In the genomic region with DNA sequence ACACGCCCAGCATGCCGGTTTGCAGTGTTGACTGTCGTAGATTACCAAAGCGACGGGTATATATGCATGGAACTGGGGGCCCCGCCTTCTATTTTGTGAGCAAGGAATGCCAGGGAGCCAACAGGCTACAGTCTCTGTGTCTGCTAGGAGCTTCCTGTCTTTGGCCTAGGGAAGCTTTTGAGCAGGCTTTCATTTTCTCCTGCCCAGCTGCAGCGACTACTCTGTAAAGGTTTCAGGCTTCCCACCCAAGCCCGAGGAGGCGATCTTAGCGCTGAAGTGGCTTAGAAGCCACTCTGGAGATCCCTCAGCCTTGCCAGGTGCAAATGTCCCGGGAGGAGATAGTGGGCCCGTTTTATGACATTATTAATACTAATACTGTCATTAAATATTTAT, we compare ENCODE assay signal across 8 mouse cellular contexts. TPM values are rescaled to one million over a fixed set of nuclear protein-coding genes. Genes with fewer than 3 reads are reported as not detected.
DNase-seq lines count a peak whose midpoint lies in the region; ATAC-seq lines count a peak whose summit lies in the region.

No protein-coding gene starts in this region.

- H3K27me3 ChIP-seq in lung, embryonic 15.5 days: peaks cover 27% of the 10 kb centered on the region

- no peaks in the 10 kb centered on the region for H3K36me3 ChIP-seq in lung, embryonic 15.5 days

- H3K4me1 ChIP-seq in lung, embryonic 15.5 days: peaks cover 23% of the 10 kb centered on the region

- peak; percentile 11 for DNase-seq in urinary bladder, postnatal 25 days (ENCODE audit: low spot score)
- DNase-seq in urinary bladder, postnatal 4 days (ENCODE audit: low spot score in 2 of 2): no peak
- peak; percentile 56 to 66 for DNase-seq in heart, adult 9 months (ENCODE audit: low spot score in 2 of 2)
- DNase-seq in kidney, adult 9 months: peak; percentile 69
- peak; percentile 47 for DNase-seq in retina, embryonic 14.5 days (ENCODE audit: low spot score)
- no peak for DNase-seq in spleen, postnatal 14 days (ENCODE audit: low spot score in 2 of 2)

- under 1% methylated on average over 12 of the region's 12 CpGs for WGBS in lung, embryonic 15.5 days

- peak; percentile 45 for ATAC-seq in common myeloid progenitor, adult 5-6 weeks (replicated peaks; ENCODE audit: low read depth, poor library complexity, severe bottlenecking)
- ATAC-seq in lung, embryonic 15.5 days (ENCODE audit: borderline replicate concordance, extremely low read depth, low FRiP score, low TSS enrichment): no peak; the same call in 1 of the 2 replicates

- H3K4me2 ChIP-seq in lung, embryonic 15.5 days: peak overlapping the region; percentile 99

- H3K9ac ChIP-seq in lung, embryonic 15.5 days: peak overlapping the region; percentile 79

- H3K27ac ChIP-seq in lung, embryonic 15.5 days: peak overlapping the region; percentile 62

- peak overlapping the region; percentile 92 for H3K4me3 ChIP-seq in lung, embryonic 15.5 days

- no peaks in the 10 kb centered on the region for H3K9me3 ChIP-seq in lung, embryonic 15.5 days

RNA-seq across cellular contexts. Expression of a gene that starts 0.9 kb away (rescaled TPM):
- total RNA-seq in common myeloid progenitor, adult 5-6 weeks (2017): 0.19 and 1.4 TPM in 2 replicates
- polyA plus RNA-seq in lung, embryonic 15.5 days (2015; fragmentation: Nextera tagmentation; extraction: Ambion mirVana): 3.8 and 4.3 TPM in 2 replicates

RNA-seq across cellular contexts. Expression of a gene that starts 16.3 kb away (rescaled TPM):
- 155 and 179 TPM in 2 replicates for total RNA-seq in common myeloid progenitor, adult 5-6 weeks (2017)
- polyA plus RNA-seq in lung, embryonic 15.5 days (2015; fragmentation: Nextera tagmentation; extraction: Ambion mirVana): 208 and 209 TPM in 2 replicates

RNA-seq across cellular contexts. Expression of a gene that starts 37.9 kb away (rescaled TPM):
- total RNA-seq in common myeloid progenitor, adult 5-6 weeks (2017): 5.1 TPM in 1 of 2 replicates, not detected in the other
- polyA plus RNA-seq in lung, embryonic 15.5 days (2015; fragmentation: Nextera tagmentation; extraction: Ambion mirVana): 14.4 and 15.2 TPM in 2 replicates

RNA-seq across cellular contexts. Expression of a gene that starts 47.1 kb away (rescaled TPM):
- 10.1 and 16.9 TPM in 2 replicates for total RNA-seq in common myeloid progenitor, adult 5-6 weeks (2017)
- 24.1 and 27.3 TPM in 2 replicates for polyA plus RNA-seq in lung, embryonic 15.5 days (2015; fragmentation: Nextera tagmentation; extraction: Ambion mirVana)

Comparison
In these comparisons a context has a peak if more than half of its experiments do, and no peak if none do; other contexts are left out.
1. DNase-seq: peak in urinary bladder, postnatal 25 days (single experiment), heart, adult 9 months (2 of 2), kidney, adult 9 months (single experiment) and retina, embryonic 14.5 days (single experiment); none in urinary bladder, postnatal 4 days (0 of 2) and spleen, postnatal 14 days (0 of 2).